Mouse (Mus musculus): Measurements from ENCODE around the gene Dysf. TPM values are rescaled to one million over a fixed set of nuclear protein-coding genes. Genes with fewer than 3 reads are reported as not detected.

The Dysf gene
- total and polyA plus RNA-seq, 3 experiments = not detected

DNA sequence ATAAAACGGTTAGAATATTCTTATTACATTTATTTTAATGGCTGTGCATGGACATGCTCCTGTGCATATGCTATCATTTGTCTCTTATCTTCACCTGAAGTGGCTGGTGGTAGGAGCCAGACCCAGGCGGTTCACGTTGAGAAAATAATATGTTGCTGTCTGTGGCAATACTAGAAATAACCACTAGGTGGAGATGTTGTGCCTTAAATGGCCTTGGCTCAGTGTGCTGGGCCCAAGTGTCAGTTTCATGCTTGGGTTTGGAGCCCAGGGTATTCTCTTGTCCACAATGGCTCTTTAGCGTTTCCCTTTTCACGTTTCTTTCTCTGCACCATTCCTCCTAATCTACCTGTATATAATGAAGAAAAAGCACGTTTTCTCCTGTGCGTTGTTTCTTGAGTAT lies 87.5 kb downstream of the Dysf start:
- H3K27ac ChIP-seq (ENCODE audit: control insufficient read depth, low read depth, low read length) = no peak overlapping the region
- DNase-seq (ENCODE audit: low read depth, low spot score) = peak; percentile 84
- no peak overlapping the region for H3K9ac ChIP-seq (ENCODE audit: control insufficient read depth, low read depth, low read length, poor library complexity, severe bottlenecking)
- H3K9me3 ChIP-seq (replicated peaks; ENCODE audit: insufficient read depth, low read length) = no peaks in the 10 kb centered on the region
- no peak overlapping the region for H3K4me3 ChIP-seq (ENCODE audit: control insufficient read depth in 1 of 2, insufficient read depth in 1 of 2, low read depth in 2 of 2, low read length in 2 of 2)
- peaks cover 0 to 2% of the 10 kb centered on the region in 2 experiments; a peak in 1 of 4 replicates for H3K27me3 ChIP-seq (ENCODE audit: control insufficient read depth in 1 of 2, insufficient read depth in 2 of 2, low read length in 2 of 2)
- no peaks in the 10 kb centered on the region for H3K79me2 ChIP-seq (ENCODE audit: control insufficient read depth, insufficient read depth, low read length, poor library complexity)
- TF ChIP-seq NRF1 (IDR thresholded peaks at IDR 0.05; ENCODE audit: insufficient read depth, low read depth, low read length, poor library complexity, severe bottlenecking) = no peak
- no peak for TF ChIP-seq SIN3A (IDR thresholded peaks at IDR 0.05; ENCODE audit: low read length)
- no peak for TF ChIP-seq USF1 (IDR thresholded peaks at IDR 0.05; ENCODE audit: low read depth, low read length)
- no peak for TF ChIP-seq BHLHE40 (IDR thresholded peaks at IDR 0.05; ENCODE audit: borderline replicate concordance, low read depth, low read length)
- no peak for TF ChIP-seq KAT2A (conservative IDR thresholded peaks at IDR 0.05; ENCODE audit: low read depth, low read length)
- 0 out of 2 replicates have a peak, but pooled peaks have one; percentile 9 for TF ChIP-seq GATA1 (IDR thresholded peaks at IDR 0.05; ENCODE audit: low read depth, low read length)
- TF ChIP-seq MEF2A (IDR thresholded peaks at IDR 0.05; ENCODE audit: extremely low read depth, insufficient replicate concordance, low read depth, low read length, poor library complexity, severe bottlenecking) = no peak
- TF ChIP-seq USF2 (IDR thresholded peaks at IDR 0.05; ENCODE audit: borderline replicate concordance in 1 of 2, insufficient read depth in 1 of 2, low read depth in 1 of 2, low read length in 2 of 2) = no peak
- peak; percentile 69 for TF ChIP-seq ZC3H11A (IDR thresholded peaks at IDR 0.05; ENCODE audit: low read depth, low read length)
- TF ChIP-seq POLR2A (IDR thresholded peaks at IDR 0.05; ENCODE audit: control insufficient read depth in 1 of 2, insufficient read depth in 1 of 2, low read depth in 1 of 2, low read length in 2 of 2, poor library complexity in 1 of 2) = no peak
- TF ChIP-seq CTCF (IDR thresholded peaks at IDR 0.05 in 2 of 3, conservative IDR thresholded peaks at IDR 0.05 in 1 of 3; ENCODE audit: control insufficient read depth in 1 of 3, insufficient read depth in 1 of 3, low read depth in 2 of 3, low read length in 3 of 3, poor library complexity in 1 of 3, severe bottlenecking in 1 of 3) = peak; percentile 62 to 90 (median 73)
- no peak for TF ChIP-seq POLR2AphosphoS2 (IDR thresholded peaks at IDR 0.05; ENCODE audit: low read length)
- no peak for TF ChIP-seq MAX (IDR thresholded peaks at IDR 0.05; ENCODE audit: low read length)
- TF ChIP-seq GABPA (IDR thresholded peaks at IDR 0.05; ENCODE audit: low read depth, low read length) = no peak
- TF ChIP-seq ZKSCAN1 (IDR thresholded peaks at IDR 0.05; ENCODE audit: low read depth, low read length) = no peak
- no peak for TF ChIP-seq ELF1 (IDR thresholded peaks at IDR 0.05; ENCODE audit: low read depth, low read length)
- peak; percentile 91 for TF ChIP-seq RAD21 (IDR thresholded peaks at IDR 0.05; ENCODE audit: low read depth, low read length)
- TF ChIP-seq MXI1 (IDR thresholded peaks at IDR 0.05; ENCODE audit: low read depth, low read length) = no peak
- no peak for TF ChIP-seq HCFC1 (IDR thresholded peaks at IDR 0.05; ENCODE audit: low read depth, low read length)
- TF ChIP-seq SMC3 (IDR thresholded peaks at IDR 0.05; ENCODE audit: low read depth, low read length) = peak; percentile 85
- no peak for TF ChIP-seq CHD2 (IDR thresholded peaks at IDR 0.05; ENCODE audit: low read length)
- TF ChIP-seq ZMIZ1 (IDR thresholded peaks at IDR 0.05; ENCODE audit: low read depth, low read length) = no peak
- H3K36me3 ChIP-seq (ENCODE audit: control insufficient read depth in 1 of 2, insufficient read depth in 2 of 2, low read length in 2 of 2) = no peaks in the 10 kb centered on the region
- H3K4me1 ChIP-seq (ENCODE audit: control insufficient read depth in 1 of 2, insufficient read depth in 2 of 2, low read length in 2 of 2) = no peaks in the 10 kb centered on the region
